Mouse (Mus musculus) CH12.LX (cell line): ENCODE measurements at regions not wholly inside any gene's neighbourhood (a gene's known extent, or its start where the extent isn't known, plus 50 kb on each side); places are given as distances from the start of the nearest gene placed in this dataset.

Experiments used
- CHD1 ChIP-seq: IDR thresholded peaks from 2 replicates; pipeline ENCODE4 v1.6.1; 2012; ENCODE audit warnings: low read depth, low read length, improper control_type of control experiment, inconsistent platforms
- CTCF ChIP-seq, 2 experiments: IDR thresholded peaks in 1 of 2; conservative IDR thresholded peaks in 1 of 2; 2 replicates each; pipeline ENCODE4 v1.5.1; 2011 to 2012; ENCODE audit warnings: low read depth in 2 of 2, low read length in 2 of 2, improper control_type of control experiment in 1 of 2, inconsistent platforms in 1 of 2, mild to moderate bottlenecking in 1 of 2, moderate library complexity in 1 of 2
- E2F4 ChIP-seq: IDR thresholded peaks from 2 replicates; pipeline ENCODE4 v1.6.1; 2011; ENCODE audit warnings: low read depth, low read length, improper control_type of control experiment; ENCODE audit not compliant: insufficient replicate concordance
- EP300 ChIP-seq: IDR thresholded peaks from 2 replicates; pipeline ENCODE4 v1.6.1; 2011; ENCODE audit warnings: low read length, improper control_type of control experiment
- MAX ChIP-seq: IDR thresholded peaks from 2 replicates; pipeline ENCODE4 v1.6.1; 2011; ENCODE audit warnings: low read length, improper control_type of control experiment
- NRF1 ChIP-seq: IDR thresholded peaks from 2 replicates; pipeline ENCODE4 v1.6.1; 2014; ENCODE audit warnings: low read depth, mild to moderate bottlenecking, inconsistent platforms, low read length, improper control_type of control experiment, moderate library complexity
- TBP ChIP-seq: conservative IDR thresholded peaks from 2 replicates; pipeline ENCODE4 v1.6.1; 2011; ENCODE audit warnings: low read depth, low read length, improper control_type of control experiment
- TCF12 ChIP-seq: IDR thresholded peaks from 2 replicates; pipeline ENCODE4 v1.6.1; 2014; ENCODE audit warnings: low read depth, mild to moderate bottlenecking, inconsistent platforms, low read length, improper control_type of control experiment
- ZC3H11A ChIP-seq: IDR thresholded peaks from 2 replicates; pipeline ENCODE4 v1.6.1; 2012; ENCODE audit warnings: low read depth, mild to moderate bottlenecking, inconsistent platforms, low read length, improper control_type of control experiment
- ZNF384 ChIP-seq: IDR thresholded peaks from 2 replicates; pipeline ENCODE4 v1.6.1; 2012; ENCODE audit warnings: low read depth, low read length, improper control_type of control experiment, inconsistent platforms

DNA sequence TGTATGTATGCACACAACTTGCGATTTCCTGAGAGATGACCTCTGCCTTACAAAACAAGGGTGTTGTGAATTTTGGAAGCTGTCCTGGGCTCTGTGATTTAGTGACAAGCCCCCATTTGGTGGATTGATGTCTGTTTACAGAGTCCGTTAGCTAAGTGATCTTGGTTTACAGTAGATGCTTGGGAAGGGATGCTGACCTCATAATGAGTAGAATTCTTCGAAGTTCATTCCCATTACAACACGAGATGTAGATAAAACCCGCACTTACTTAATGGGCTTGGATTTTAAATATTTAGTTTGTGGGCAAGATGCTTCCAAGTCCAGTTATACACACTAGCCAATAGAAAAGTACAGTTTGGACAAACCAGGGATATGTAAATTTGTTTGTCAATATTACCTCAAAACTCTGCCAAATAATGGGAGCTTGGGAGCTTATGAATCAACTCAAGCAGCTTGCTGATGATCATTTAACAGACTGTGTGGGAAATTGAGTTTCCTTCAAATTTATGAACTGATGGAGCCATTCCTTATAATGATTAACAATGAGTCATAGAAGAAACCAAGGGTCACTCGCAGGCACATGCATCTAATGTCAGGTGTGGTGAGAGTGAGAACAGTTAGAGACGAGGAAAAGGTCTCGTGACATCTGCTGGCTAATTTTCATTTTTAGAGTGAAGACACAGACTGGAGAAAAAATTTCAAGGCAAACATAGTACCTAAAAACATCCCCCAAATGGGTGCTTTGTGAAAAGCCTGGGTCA lies 187.4 kb upstream of the Gm15217 start:
- TF ChIP-seq EP300 (no peak), TCF12 (no peak), E2F4 (no peak), CTCF (conservative IDR thresholded peaks at IDR 0.05 in 1 of 2, IDR thresholded peaks at IDR 0.05 in 1 of 2; ENCODE audit: low read depth in 2 of 2, low read length in 2 of 2) (no peak), ZNF384 (no peak), MAX (no peak), TBP (no peak), ZC3H11A (no peak), NRF1 (no peak), CHD1 (no peak)
